Mouse (Mus musculus): ENCODE data around the gene Fam71a. TPM values are rescaled to one million over a fixed set of nuclear protein-coding genes. Genes with fewer than 3 reads are reported as not detected.
A peak's percentile ranks its signal among the peaks of the same experiment; 100 is the strongest.
"Not testable (repeated sequence)": the region's sequence is repeated elsewhere in the genome, so short reads cannot be mapped to it uniquely, and the experiment has no call there.

Fam71a gene
- total RNA-seq, 2 experiments from 2014 or later: not detected

DNA sequence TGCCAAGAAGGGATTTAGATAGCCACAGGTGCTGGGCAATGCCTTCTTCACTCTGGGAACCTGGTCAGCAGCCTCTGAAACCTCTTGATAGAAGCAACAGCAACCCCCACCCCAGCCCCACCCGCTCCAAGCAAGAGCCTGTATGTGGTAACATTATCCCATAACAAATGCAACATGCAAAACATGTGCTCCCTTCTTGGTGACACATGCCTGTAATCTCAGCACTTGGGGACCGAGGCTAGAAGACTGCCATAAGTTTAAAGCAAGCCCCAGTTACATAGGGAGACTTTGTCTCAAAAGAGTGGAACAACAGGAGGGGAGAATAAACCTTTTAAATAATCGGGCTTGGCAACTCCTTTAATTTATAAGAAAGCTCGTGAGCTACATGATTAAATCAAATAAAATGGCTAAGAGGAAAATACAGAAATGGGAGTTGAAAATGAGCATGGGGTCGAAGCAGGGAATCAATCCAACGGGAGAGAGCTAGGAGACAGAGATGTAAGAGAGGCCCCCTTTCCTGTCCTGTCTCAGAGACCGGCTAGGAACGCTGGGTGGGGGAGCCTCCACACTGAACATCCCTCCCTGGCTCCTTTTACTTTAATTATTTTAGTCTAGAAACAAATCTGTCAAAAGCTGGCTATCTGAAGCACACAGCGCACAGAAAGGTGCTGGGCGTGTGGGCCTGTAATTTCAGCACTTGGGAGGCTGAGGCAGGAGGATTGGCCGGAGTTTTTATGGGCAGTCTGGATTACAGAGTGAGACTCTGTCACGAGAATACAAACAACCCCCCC is 17.0 kb upstream of the Fam71a start:
- no peak for DNase-seq

DNA sequence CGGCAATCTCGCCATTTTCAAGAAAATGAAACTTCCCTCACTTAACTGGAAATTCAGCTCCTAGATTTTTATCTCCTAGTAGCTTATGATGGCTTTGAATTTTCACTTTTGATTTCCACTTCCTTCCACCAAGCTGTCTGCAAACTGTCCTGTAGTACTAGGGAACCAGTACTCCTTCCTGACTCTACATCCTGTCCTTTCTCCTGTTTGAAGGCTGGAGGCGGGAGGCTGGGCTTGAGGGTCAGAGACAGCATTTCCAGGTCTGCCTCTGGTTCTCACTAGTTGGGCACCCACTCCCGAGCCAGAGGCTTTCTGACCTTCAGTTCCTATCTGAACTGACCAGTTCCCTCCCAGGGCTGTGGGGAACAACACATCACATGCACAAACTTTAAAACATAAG is 15.8 kb upstream of the Fam71a start:
- DNase-seq: no peak

DNA sequence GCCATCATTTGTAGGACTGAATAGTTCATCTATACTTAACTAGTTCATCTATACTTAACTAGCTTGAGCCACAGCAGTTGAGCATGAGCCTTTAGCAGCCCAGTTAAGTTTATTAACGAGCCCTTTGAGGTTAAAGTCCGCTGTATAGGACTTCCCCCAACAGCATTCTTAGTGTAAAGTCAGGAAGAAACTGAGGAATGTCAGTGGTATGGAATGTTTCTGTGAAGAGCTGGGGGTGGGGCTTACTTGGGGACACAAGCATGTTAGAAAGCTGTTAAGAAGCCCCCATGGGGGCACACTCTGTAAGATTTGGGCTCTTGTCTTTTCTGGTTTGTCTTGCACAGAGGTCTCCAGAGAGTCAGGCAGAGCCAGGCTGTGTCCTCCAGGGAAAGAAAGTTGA is 15.2 kb upstream of the Fam71a start:
- no peak for DNase-seq

DNA sequence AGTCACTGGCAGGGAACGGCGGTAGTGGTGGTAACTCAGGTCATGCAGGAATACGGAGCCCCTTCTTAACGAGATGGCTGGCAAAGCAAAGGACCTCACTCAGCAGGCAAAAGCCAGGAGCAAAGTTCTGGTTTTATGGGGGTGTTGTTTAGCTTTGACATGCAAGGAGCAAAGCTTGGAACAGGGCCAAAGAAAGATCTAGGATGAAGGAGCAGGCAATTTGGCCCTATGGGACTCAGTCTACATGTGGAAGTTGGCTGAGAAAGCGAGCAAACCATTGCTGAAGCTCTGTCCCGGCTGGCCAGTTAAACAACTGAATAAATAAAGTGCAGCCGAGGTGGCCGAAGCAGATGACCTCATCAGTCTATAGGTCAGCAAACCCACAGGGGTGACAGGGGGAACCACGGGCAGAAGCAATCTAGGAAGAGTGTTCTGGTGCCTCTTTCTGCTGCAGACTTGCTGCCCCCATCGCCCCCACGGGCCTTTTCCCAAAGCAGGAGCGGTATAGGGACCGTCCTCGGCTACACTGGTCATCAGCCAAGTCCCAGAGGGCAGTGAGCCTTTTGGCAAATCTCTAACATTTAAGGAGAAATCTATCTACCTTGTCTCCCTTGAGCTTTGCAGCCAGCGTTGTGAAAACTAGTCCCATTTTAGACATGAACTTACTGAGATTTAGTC is 14.0 kb upstream of the Fam71a start:
- DNase-seq: no peak

DNA sequence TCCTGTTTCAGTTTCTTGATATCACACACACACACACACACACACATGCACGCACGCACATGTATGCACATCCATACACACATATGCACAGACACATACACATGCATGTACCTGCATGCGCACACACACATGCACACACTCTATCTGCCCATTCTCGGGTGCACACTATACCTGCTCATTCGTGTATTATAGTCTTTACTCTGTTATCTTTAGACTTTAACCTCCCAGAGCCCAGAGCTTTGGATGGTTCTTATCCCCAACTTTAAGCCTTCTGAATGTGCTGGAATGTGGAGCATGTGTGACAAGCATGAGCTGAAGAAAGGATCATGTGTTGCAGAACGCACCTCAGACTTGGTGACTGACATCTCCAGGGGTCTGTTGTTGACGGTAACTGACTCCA is 12.3 kb upstream of the Fam71a start:
- DNase-seq: no peak

DNA sequence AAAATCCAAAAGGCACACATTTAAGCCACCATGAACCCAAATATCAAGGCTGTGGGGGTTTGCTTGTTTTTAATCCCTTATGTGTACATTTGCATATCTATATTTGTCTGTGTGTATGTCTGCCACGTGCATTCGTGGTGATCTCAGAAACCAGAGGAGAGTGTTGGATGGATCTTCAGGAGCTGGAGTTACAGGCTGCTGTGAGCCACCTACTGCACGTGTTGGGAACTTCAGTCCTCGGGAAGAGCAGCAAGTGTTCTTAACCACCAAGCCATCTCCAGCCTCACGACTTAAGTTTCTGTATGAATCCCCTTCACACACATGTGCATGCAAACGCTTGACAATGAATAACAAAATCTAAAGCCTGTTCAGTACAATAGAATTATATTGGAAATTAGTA is 7.9 kb upstream of the Fam71a start:
- no peak for DNase-seq

DNA sequence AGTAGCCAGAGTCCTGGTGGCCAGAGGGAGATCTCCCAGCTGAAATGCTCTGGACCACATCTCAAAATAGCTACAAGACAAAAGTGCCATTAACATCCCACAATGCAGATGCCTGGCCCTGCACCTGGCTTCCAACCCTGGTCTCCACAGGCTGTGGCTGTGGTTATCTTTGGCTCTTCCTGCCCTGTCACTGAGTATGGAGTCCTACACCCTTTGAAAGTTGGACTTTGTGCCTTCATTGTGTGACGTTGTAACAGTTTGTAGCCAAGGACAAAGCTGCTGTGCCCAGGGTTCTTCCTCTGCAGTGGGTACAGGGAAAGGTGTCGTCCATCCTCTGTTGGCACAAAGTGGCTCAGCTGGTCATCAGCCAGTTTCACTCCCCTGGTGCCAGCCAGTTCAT is 5.8 kb upstream of the Fam71a start:
- DNase-seq: no peak

DNA sequence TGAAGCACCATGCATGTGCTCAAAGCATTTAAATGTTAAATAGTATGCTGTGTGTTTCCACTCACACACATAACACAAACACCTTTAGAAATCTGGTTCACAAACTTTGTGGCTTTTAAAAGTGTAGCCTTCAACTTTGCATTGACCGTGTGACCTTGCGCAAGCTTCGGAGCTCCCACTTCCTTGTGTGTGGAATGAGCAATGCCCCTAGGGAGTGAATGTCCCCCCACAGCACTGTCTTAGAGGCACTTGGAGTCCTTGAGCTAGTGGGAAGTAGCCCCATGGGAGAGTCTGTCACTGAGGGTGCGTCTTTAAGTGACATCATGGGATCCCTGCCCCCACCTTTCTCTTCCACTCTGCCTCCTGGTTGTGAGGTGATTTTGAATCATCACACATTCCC is 1.6 kb upstream of the Fam71a start:
- DNase-seq: no peak

DNA sequence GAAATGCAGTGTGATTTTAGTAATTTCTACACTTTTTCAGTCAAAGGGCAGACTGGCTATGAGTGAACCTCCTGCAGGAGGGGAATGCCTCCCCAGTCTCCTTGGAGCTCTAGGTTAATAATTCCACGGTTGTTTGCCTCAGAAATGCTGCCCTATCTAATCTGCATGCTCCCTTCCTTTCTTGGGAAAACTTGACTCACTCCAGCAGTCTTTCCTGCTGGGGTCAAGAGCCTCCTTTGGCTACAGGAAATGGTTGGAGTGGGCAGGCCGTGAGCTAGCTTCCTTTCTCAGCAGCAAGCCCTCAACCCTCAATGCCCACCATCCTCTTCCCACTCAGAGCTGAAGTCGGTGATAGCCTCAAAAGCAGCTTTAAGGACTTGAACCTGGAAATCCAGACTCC is 10.3 kb downstream of the Fam71a start:
- no peak for DNase-seq

DNA sequence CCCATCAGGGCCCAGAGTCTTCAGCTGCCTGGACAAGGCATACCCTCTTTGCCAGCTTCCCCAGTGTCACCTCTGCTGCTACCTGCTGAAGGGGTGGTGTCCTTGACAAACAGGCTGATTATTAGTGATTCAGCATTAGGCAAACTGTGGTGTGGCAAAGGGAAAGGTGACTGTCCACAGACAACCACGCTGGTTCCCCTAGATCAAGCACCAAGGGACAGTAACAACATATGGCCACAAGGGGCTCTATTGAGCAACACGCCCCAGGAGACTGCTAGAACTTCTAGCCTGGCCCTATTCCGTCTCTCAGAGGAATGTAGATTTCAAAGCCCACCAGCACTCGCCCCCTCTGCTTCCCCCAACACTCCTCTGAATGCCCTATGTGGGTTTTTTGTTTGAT is 11.6 kb downstream of the Fam71a start:
- DNase-seq: peak; percentile 33

DNA sequence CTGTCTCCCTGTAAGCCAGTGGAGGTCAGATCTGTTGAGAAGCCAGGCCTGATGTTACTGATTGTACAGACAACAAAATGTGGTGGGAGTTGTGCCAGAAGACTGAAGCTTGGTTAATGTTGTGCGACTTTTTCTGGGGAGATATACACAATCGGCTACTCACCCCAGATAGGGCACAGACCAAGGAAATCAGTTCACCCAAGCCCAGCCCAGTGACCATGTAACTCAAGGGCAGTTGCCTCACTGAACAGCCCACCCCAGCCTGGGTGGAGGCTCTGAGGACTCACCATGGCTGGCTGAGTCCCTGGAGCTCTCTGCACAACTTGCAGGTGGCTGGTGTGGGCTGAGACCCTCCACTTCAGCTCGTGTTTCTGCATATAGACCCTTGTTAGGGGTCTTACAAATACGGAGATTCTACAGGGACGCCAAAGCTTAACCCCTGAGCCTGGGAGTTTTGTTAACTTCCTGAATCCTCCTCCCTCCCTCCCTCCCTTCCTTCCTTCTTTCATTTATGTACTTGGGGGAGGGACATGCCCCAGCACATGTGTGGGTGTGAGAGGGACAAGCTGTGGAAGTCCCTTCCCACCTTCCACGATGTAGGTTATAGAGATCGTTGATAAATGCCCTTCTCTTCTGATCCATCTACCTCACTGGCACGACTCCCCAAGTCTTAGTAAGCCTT is 13.6 kb downstream of the Fam71a start:
- DNase-seq: no peak

DNA sequence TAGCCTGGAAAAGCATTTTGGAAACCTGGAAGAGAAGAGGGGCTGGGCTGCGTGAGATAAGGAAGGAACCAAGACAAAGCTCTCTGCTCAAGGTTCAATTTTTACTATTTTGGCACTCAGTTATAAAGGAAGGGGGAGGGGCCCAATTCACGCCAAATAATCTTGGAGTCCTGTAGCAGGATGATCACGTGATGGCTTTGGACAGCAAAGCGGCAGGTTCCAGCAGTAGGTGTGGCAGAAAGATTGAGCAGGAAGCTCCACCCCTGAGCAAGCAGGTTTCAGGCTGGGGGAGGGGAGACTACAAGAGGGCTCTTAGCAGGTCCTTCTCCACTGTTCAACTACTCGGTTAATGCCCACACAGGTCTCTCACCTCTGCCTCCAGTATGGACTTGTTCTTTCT is 15.1 kb downstream of the Fam71a start:
- not testable (repeated sequence) for DNase-seq

DNA sequence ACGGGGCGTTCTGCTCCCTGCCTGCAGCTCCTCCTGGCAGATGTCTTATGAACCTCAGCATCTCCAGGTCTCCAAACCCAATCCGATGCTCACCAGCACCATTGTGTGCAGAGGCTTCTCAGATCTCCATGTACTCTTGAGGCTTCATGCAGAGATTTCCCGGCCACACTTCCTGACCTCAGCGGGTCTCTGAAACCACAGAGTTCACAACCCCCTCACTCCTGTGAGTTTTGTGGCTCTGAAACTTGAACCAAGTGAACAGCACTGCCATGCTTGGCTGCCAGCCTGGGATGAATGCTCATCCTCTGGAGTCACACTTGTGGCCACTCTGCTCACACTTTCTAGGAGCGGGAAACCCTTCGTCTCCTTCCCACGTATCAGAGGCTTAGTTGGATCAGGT is 23.6 kb downstream of the Fam71a start:
- DNase-seq: no peak

DNA sequence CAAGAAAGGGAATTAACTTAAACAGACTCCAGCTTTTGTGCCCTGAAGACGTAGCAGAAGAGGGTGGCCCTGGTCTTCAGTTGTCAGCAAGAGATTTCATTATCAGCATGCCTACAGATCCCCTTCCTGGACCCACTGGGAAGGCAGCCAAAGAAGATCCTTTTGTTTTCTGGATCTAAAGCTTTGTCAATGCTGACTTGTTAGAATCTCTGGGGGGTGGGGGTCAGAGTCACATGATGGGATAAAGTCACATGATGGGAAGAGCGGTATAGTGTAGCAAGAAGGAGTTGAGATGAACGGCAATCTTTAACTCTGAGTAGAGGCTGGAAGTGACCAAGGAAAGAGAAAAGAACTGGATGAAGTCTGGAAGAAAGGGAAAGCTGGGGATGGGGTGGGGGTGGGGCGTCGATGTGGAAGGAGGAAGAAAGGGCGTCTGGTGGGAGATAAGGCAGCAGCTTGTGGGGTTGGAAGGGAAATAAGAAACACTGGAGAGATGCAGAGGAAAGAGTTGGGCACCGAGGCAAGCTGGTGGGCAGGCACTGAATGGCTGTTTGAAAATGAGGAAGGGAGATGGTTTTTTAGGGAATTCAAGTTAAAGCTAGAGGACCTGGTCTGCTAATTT is 25.6 kb downstream of the Fam71a start:
- DNase-seq: no peak

DNA sequence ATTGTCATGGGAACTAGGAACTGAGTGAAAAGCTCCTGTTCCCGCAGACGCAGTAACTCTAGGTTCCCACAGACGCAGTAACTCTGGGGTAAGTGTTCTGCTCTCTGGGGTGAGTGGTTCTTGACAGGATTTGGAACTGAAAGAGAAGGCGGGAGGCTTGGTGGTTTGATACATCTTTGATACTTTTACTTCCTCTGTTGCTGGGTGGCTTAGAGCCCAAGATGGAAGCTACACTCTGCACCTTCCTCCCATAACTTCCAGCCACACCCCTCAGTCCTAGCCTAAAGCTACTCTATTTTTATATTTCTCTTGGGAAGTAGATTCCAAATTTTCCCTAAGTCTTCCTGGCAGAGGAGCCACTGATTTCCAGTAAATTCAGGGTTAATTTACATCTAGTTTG is 26.2 kb downstream of the Fam71a start:
- no peak for DNase-seq

DNA sequence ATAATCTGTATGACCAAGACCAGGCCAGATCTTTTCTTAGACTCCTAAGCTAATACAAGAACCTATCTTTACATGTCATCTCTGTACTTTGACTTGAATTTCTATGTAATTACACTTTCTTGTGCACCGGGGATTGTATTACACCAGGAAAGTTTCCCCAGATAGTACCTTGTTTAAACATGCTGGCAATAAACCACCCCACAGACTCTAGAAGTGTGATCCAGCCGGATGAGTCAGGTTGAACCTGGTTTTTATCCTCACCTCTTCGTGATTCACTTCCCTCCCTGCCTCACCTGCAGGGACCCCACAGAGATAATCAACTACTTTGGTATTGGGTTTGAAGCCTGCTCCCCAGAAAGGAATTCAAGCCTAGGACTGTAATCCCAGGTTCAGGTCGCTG is 29.2 kb downstream of the Fam71a start:
- DNase-seq: no peak

DNA sequence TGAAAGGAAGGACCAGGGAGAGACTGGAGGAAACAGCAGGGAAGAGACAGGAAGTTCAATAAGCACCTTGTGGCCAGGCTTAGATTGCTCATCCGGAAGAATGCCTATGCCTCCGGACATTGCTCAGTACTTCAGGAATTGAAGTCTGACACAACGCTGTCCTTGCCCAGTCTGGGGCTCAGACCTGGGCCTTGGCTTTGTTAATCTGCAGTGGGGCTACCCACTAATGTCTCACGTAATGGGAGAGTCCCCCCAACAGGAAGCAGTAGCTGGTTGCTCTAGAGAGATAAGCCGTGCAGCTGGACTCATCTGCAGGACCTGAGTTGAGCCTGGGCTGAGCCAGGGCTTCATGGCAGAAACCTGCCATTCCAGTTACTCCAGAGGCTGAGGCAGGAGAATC is 31.7 kb downstream of the Fam71a start:
- no peak for DNase-seq

DNA sequence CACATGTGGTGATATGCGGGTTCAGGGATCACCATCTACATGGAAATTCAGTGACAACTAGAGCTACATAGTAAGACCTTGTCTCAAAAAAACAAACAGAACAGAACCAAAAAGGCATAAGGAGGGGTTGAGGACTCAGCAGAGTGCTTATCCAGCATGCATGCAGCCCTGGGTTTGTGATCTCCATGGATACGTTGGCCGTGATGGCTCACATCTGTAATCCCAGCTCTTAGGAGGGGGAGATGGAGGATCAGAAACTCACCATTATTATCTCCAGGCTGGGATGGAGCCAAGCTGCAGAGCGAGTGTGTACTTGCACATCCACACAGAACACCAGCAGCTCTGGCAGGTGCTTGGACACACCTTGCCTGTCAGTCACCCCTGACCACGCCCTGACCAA is 32.4 kb downstream of the Fam71a start:
- DNase-seq: no peak

DNA sequence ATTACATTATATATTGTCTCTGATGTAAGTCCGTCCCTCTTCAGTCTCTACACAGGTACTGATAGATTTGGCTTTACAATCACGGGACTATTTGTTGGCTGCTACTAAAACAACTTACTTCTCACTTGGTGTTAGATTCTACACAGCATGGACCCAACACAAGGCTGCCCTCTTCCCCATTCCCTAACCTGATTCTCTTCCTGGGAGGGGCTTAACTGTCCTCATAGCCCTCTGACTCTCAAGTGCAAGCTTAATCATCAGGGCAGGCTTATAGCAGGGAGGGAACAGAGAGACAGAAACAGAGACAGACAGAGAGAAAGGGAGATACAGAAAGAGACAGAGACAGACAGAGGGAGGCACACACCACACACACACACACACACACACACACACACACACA is 32.9 kb downstream of the Fam71a start:
- DNase-seq: no peak

DNA sequence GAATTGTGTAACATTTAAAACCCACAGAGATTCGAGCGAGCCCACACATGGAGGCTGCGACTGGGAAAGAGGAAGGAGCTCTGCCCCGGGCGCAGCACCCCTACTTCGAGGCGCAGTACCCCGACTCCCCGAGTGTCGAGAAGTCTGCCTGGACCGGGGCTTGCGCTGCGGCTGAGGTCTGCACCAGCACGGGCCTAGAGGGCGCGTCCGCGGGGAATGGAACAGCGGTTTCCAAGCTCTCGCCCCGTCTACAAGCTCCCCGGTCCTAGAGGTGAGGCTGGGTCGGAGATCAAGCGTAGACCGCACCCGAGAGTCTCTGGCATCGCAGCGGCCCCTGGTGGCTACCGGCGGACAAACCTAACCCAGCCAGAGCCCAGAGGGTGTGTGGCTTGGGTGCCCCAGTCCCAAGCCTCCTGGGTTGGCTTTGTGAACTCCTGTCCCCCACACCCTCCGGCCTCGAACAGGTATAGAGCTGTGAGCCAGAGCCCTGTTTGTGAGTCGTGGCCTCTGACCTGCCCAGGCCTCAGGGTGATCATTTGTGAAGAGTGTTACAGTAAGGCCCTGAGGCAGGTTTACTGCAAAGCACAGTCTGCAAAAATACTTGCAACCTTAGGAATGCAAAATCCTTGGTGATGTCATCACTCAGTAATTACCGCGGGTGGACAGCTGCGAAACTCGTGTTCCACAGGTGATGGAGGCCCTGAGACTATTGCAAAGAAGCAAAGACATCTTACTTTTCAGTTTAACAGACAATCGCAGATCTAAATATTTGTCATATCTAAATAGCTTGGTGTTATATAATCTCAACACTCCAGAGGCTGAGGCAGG is 38.6 kb downstream of the Fam71a start:
- DNase-seq: peak; percentile 71

DNA sequence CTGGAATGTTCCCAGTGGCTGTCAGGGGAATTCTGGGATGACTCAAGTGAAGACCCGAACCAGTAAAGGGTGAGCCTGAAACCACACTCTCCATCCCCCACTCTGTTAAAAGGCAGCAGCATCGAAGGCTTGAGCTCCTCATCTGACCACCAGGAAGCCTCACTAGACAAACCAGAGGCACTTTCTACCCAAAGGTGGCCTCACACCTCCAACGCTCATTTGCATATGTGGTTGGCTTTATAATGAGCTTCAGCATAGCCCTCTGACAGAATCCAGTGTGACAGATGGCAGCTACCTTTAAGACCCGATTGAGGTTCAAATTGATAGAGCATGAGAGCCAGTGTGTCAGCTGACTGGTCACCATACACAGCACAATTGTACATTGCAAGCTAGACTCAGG is 40.3 kb downstream of the Fam71a start:
- no peak for DNase-seq

DNA sequence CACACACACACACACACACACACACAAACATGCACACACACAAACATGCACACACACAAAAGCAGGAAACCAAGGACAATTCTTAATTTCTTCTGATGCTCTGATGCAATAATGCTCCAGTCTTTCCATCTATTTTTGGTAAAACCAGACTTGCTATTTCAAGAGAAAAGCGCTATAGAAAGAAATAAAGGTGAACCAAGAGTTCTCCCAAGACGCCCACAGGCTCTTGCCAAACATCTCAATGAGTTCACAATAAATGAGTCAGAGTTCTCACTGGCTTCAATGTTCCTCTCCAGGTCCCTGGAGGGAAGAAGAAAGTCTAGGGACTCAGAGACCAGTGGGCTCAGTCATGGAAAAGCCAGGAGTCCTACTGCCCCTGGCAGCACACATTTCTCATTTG is 40.9 kb downstream of the Fam71a start:
- no peak for DNase-seq

Measured in gastrocnemius, postnatal 10 days (tissue).